Mouse (Mus musculus): Measurements from ENCODE around the gene Pmvk.

Gene Pmvk

GRCm38 (mm10) chr3:89484766-89485524, 30.6 kb downstream of the Pmvk start:
- peak; percentile 42 for DNase-seq

GRCm38 (mm10) chr3:89486111-89486510, 31.8 kb downstream of the Pmvk start:
- no peak for DNase-seq

- no peak for DNase-seq
Measured at GRCm38 (mm10) chr3:89486916-89487702, 32.8 kb downstream of the Pmvk start.

- DNase-seq = no peak
Measured at GRCm38 (mm10) chr3:89490790-89491189, 36.4 kb downstream of the Pmvk start.

GRCm38 (mm10) chr3:89491559-89491958, 37.2 kb downstream of the Pmvk start:
- DNase-seq = no peak

- no peak for DNase-seq
Measured at GRCm38 (mm10) chr3:89492701-89493151, 38.4 kb downstream of the Pmvk start.

GRCm38 (mm10) chr3:89494630-89495029, 40.3 kb downstream of the Pmvk start:
- no peak for DNase-seq

GRCm38 (mm10) chr3:89496366-89496765, 42.0 kb downstream of the Pmvk start:
- DNase-seq = no peak

GRCm38 (mm10) chr3:89499696-89500095, 45.4 kb downstream of the Pmvk start:
- DNase-seq = no peak

GRCm38 (mm10) chr3:89501486-89501885, 47.1 kb downstream of the Pmvk start:
- DNase-seq = no peak

GRCm38 (mm10) chr3:89502551-89502950, 48.2 kb downstream of the Pmvk start:
- DNase-seq = no peak

- peak; percentile 78 for DNase-seq
Measured at GRCm38 (mm10) chr3:89508041-89508440, 53.7 kb downstream of the Pmvk start.

GRCm38 (mm10) chr3:89510979-89511378, 56.6 kb downstream of the Pmvk start:
- peak; percentile 41 for DNase-seq

- DNase-seq = no peak
Measured at GRCm38 (mm10) chr3:89511400-89511799, 57.1 kb downstream of the Pmvk start.

GRCm38 (mm10) chr3:89512225-89512624, 57.9 kb downstream of the Pmvk start:
- DNase-seq = no peak

- no peak for DNase-seq
Measured at GRCm38 (mm10) chr3:89515444-89515843, 61.1 kb downstream of the Pmvk start.

GRCm38 (mm10) chr3:89516321-89516720, 62.0 kb downstream of the Pmvk start:
- DNase-seq = no peak

All from layer of hippocampus, adult 9-11 months (tissue).